Mouse (Mus musculus): ENCODE results near the gene Arhgef10l.

GRCm38 (mm10) chr4:140576628-140577027 lies 89.2 kb downstream of the Arhgef10l start:
- TF ChIP-seq CTCF (IDR thresholded peaks at IDR 0.05; ENCODE audit: extremely low read depth, insufficient read length, insufficient replicate concordance, low read depth, low read length): no peak
- TF ChIP-seq POLR2A (IDR thresholded peaks at IDR 0.05; ENCODE audit: low read depth, low read length): no peak
